Mouse (Mus musculus): ENCODE results near the gene Creb5. TPM values are rescaled to one million over a fixed set of nuclear protein-coding genes. Genes with fewer than 3 reads are reported as not detected.
A peak's percentile ranks its signal among the peaks of the same experiment; 100 is the strongest.

Gene Creb5
- polyA plus RNA-seq, 1 experiment from 2014 or later = 15.4 TPM

DNA sequence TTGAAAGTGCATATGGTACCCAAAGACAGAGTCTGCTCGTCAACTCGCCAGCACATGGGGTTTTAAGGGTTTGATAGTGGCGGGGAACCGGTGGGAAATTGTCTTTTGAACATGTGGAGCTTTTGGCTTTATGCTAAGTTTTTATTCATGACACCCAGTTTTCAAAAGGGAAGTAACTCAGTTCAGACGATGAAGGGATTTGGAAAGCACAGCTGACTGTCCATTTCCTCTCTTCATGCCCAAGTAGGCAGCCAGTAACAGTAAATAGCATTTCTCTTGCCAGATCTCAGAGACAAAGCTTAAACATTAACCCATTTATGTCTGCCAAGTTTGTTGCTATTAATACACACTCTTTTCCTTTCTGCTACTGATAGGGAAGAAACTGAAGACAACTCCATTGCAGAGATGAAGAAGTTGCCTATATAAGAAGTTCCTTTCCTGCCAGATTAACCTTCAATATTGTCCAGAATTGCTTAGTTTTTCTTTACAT lies 444.0 kb downstream of the Creb5 start:
- Histone ChIP-seq H3K4me3 (no peak overlapping the region), H3K9me3 (no peaks in the 10 kb centered on the region), H3K27ac (no peak overlapping the region), H3K4me1 (0 out of 2 replicates have a peak, but pooled peaks cover 5% of the 10 kb centered on the region), H3K27me3 (ENCODE audit: insufficient read depth, poor library complexity, severe bottlenecking) (no peaks in the 10 kb centered on the region), H3K36me3 (no peaks in the 10 kb centered on the region)
- DNase-seq (ENCODE audit: low spot score) = no peak
- WGBS = 81% methylated on average over 5 of the region's 5 CpGs

DNA sequence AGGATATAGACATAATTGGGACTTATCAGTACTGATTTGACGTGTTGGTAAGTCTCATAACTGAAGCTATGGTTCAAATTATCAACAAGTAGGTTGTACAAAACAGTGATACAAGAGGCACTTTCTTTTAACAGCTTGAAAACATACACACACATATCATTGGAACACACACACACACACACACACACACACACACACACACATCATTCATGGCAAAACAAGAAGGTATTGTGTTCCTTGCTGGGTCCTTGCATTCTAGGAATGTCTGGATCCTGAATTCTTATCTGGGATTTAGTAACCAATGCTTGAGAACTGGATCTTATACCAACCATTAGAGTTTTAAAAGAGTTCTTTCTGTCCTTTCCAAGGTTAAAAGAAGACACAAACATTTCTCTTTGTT lies 446.5 kb downstream of the Creb5 start:
- Histone ChIP-seq H3K27ac (no peak overlapping the region), H3K36me3 (no peaks in the 10 kb centered on the region), H3K27me3 (ENCODE audit: insufficient read depth, poor library complexity, severe bottlenecking) (no peaks in the 10 kb centered on the region), H3K4me3 (no peak overlapping the region), H3K4me1 (0 out of 2 replicates have a peak, but pooled peaks cover 5% of the 10 kb centered on the region), H3K9me3 (no peaks in the 10 kb centered on the region)
- DNase-seq (ENCODE audit: low spot score) = no peak
- WGBS = 71% methylated on average over 1 of the region's 1 CpGs

- no peak for DNase-seq (ENCODE audit: low spot score)
- Histone ChIP-seq H3K4me1 (0 out of 2 replicates have a peak, but pooled peaks cover 5% of the 10 kb centered on the region), H3K27ac (peak overlapping the region; percentile 32; the same call in 1 of the 2 replicates), H3K9me3 (no peaks in the 10 kb centered on the region), H3K4me3 (no peak overlapping the region), H3K27me3 (ENCODE audit: insufficient read depth, poor library complexity, severe bottlenecking) (no peaks in the 10 kb centered on the region), H3K36me3 (no peaks in the 10 kb centered on the region)
- WGBS = 27% methylated on average over 4 of the region's 4 CpGs
These were observed 446.9 kb downstream of the Creb5 start for GRCm38 (mm10) chr6:53733999-53734398.

DNA sequence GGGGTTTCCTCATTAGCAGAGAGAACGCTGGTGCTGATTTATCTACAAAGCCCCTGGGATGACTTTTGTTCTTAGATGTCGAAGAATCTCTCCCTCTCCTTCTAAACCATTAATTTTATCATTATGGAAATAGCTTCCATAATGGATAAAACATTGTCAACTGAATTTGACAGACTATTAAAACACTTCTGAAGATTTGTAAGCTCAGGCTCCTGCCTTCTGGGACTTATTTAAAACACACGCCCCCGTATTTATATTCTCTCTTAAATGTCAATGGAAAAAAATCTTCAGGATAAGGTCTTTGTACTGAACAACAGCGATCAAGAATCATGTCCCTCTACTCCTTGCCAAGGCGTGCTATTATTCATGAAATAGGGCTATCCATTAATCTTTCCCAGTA lies 448.6 kb downstream of the Creb5 start:
- Histone ChIP-seq H3K9me3 (no peaks in the 10 kb centered on the region), H3K4me1 (0 out of 2 replicates have a peak, but pooled peaks cover 5% of the 10 kb centered on the region), H3K27ac (no peak overlapping the region), H3K4me3 (no peak overlapping the region), H3K27me3 (ENCODE audit: insufficient read depth, poor library complexity, severe bottlenecking) (no peaks in the 10 kb centered on the region), H3K36me3 (no peaks in the 10 kb centered on the region)
- 75% methylated on average over 6 of the region's 6 CpGs for WGBS
- no peak for DNase-seq (ENCODE audit: low spot score)

GRCm38 (mm10) chr6:53738206-53738605 lies 451.1 kb downstream of the Creb5 start:
- no peak for DNase-seq (ENCODE audit: low spot score)
- 0 out of 2 replicates have a peak, but pooled peaks cover 9% of the 10 kb centered on the region for H3K4me1 ChIP-seq
- H3K9me3 ChIP-seq = no peaks in the 10 kb centered on the region

GRCm38 (mm10) chr6:53741222-53741621 lies 454.2 kb downstream of the Creb5 start:
- H3K36me3 ChIP-seq = no peaks in the 10 kb centered on the region
- 77% methylated on average over 3 of the region's 3 CpGs for WGBS

More at GRCm38 (mm10) chr6:53738206-53738605, 451.1 kb downstream of the Creb5 start:
- Histone ChIP-seq H3K27me3 (ENCODE audit: insufficient read depth, poor library complexity, severe bottlenecking) (no peaks in the 10 kb centered on the region), H3K27ac (no peak overlapping the region), H3K4me3 (no peak overlapping the region), H3K36me3 (no peaks in the 10 kb centered on the region)

More at GRCm38 (mm10) chr6:53741222-53741621, 454.2 kb downstream of the Creb5 start:
- no peaks in the 10 kb centered on the region for H3K27me3 ChIP-seq (ENCODE audit: insufficient read depth, poor library complexity, severe bottlenecking)
- H3K4me1 ChIP-seq = 0 out of 2 replicates have a peak, but pooled peaks cover 4% of the 10 kb centered on the region
- DNase-seq (ENCODE audit: low spot score) = no peak
- H3K9me3 ChIP-seq = no peaks in the 10 kb centered on the region
- H3K4me3 ChIP-seq = no peak overlapping the region
- no peak overlapping the region for H3K27ac ChIP-seq

Other genes with a start within 250 kb of the Creb5 start
- gene Jazf1, start 218.6 kb upstream of the Creb5 start, polyA plus RNA-seq (2016; fragmentation: Nextera tagmentation; extraction: Ambion mirVana) = 6.4 and 9.4 TPM in 2 replicates